Mouse (Mus musculus) ES-E14 (cell line): ENCODE results near the gene Tuba4a. TPM values are rescaled to one million over a fixed set of nuclear protein-coding genes. Genes with fewer than 3 reads are reported as not detected.

Experiments used
- DNase-seq: peaks from one replicate; pipeline ENCODE4 v3.0.0-alpha.2; 2013; ENCODE audit warnings: low read depth, low spot score
- H3K27ac ChIP-seq: 2 replicates; pipeline ENCODE4 v1.5.1; 2012; ENCODE audit warnings: low read depth, mild to moderate bottlenecking, low read length, moderate library complexity, mixed read lengths; ENCODE audit not compliant: poor library complexity, insufficient read depth, severe bottlenecking
- H3K36me3 ChIP-seq: 2 replicates; pipeline ENCODE4 v1.6.1; 2012; ENCODE audit warnings: mild to moderate bottlenecking, low read length, moderate library complexity, mixed read lengths; ENCODE audit not compliant: control insufficient read depth, poor library complexity, insufficient read depth, severe bottlenecking
- H3K4me1 ChIP-seq, 2 experiments: fragments of 150-350 bp in 1 of 2; sonication (generic) in 1 of 2; 2 replicates each; pipeline ENCODE4 v1.6.1; 2012; ENCODE audit warnings: low read length in 2 of 2, mild to moderate bottlenecking in 1 of 2, mixed read lengths in 1 of 2; ENCODE audit not compliant: control insufficient read depth in 2 of 2, insufficient read depth in 2 of 2, poor library complexity in 1 of 2
- H3K4me3 ChIP-seq, 2 experiments: fragments of 150-350 bp in 1 of 2; sonication (generic) in 1 of 2; 2 replicates each; pipeline ENCODE4 v1.5.1; 2012; ENCODE audit warnings: low read length in 2 of 2, low read depth in 1 of 2, mild to moderate bottlenecking in 1 of 2, mixed read lengths in 1 of 2; ENCODE audit not compliant: insufficient read depth in 1 of 2, poor library complexity in 1 of 2, severe bottlenecking in 1 of 2
- H3K9ac ChIP-seq: 2 replicates; pipeline ENCODE4 v1.6.1; 2012; ENCODE audit warnings: low read depth, mild to moderate bottlenecking, low read length, mixed read lengths; ENCODE audit not compliant: poor library complexity, insufficient read depth, severe bottlenecking
- H3K9me3 ChIP-seq: fragments of 150-350 bp; sonication (generic); 2 replicates; pipeline ENCODE4 v1.6.1; 2012; ENCODE audit warnings: low read depth, mild to moderate bottlenecking, low read length; ENCODE audit not compliant: control insufficient read depth, insufficient read depth
- CHD2 ChIP-seq: IDR thresholded peaks from 2 replicates; pipeline ENCODE4 v1.6.1; 2014; ENCODE audit warnings: mild to moderate bottlenecking, low read depth, low read length, inconsistent platforms
- HCFC1 ChIP-seq: IDR thresholded peaks from 2 replicates; pipeline ENCODE4 v1.6.1; 2012; ENCODE audit warnings: low read length, inconsistent platforms, borderline replicate concordance; ENCODE audit not compliant: insufficient read depth
- MAFK ChIP-seq: IDR thresholded peaks from 2 replicates; pipeline ENCODE4 v1.6.1; 2014; ENCODE audit warnings: mild to moderate bottlenecking, low read depth, low read length, inconsistent platforms; ENCODE audit not compliant: insufficient read depth
- ZC3H11A ChIP-seq: IDR thresholded peaks from 2 replicates; pipeline ENCODE4 v1.6.1; 2012; ENCODE audit warnings: low read depth, mild to moderate bottlenecking, inconsistent platforms, low read length, borderline replicate concordance
- ZNF384 ChIP-seq: IDR thresholded peaks from 2 replicates; pipeline ENCODE4 v1.6.1; 2012; ENCODE audit warnings: low read depth, low read length, inconsistent platforms
- in situ Hi-C, 2 experiments: fragments of 600-800 bp; cut with MboI; formaldehyde crosslinking; loops; one replicate each; pipeline ENCODE4 v1.15.1; 2025; ENCODE audit warnings: low sequenced_read_pairs in 2 of 2, inconsistent platforms in 1 of 2; ENCODE audit not compliant: unreplicated experiment in 2 of 2
- total RNA-seq: library from RNA; depleted of rRNA; stranded (reverse); fragments of 300-350 nt; gene quantifications from 2 replicates; pipeline ENCODE4 v1.2.3, GENCODE M21; 2012

The Tuba4a gene
- total RNA-seq, 1 experiment, result 110 TPM

DNA sequence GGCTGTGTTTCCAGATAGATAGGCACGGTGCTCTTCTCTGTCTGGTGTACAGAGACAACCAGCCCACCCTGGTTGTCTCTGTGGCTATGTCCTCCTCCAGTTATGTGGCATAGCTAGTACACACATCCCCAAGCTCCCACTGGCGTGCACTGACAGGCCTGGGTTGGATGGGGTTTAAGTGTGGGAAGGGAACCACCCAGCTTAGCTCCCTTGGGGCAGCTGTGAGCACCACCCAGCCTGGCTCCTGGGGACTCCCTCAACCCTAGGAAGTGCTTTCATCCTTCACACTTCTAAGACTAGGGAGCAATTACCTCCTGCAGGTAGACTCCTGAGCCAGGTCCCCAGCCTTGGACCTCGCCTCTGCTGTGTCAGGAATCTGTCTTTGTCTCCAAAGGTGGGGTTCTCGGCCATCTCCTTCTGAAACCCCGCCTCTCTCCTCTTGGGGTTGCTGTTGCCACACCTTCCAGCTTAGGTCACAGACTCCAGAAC is 12.0 kb upstream of the Tuba4a start, which contains the start of gene A630095N17Rik:
A630095N17Rik (minus strand) TSS at position 439 of the 489 bp plus-strand sequence.
- no peak within 1 kb of the TSS for H3K9ac ChIP-seq
- in situ Hi-C loops, result no loop called here
- H3K4me1 ChIP-seq, result peaks cover 2 to 13% of the 10 kb centered on the region in 2 experiments
- no peaks in the 10 kb centered on the region for H3K36me3 ChIP-seq
- no peak for DNase-seq
- H3K27ac ChIP-seq, result no peak within 1 kb of the TSS
- H3K4me3 ChIP-seq, result no peak within 1 kb of the TSS
- TF ChIP-seq CHD2, result no peak
- no peak for TF ChIP-seq ZC3H11A
- no peak for TF ChIP-seq HCFC1
- no peak for TF ChIP-seq ZNF384
- TF ChIP-seq MAFK, result no peak
- no peaks in the 10 kb centered on the region for H3K9me3 ChIP-seq

DNA sequence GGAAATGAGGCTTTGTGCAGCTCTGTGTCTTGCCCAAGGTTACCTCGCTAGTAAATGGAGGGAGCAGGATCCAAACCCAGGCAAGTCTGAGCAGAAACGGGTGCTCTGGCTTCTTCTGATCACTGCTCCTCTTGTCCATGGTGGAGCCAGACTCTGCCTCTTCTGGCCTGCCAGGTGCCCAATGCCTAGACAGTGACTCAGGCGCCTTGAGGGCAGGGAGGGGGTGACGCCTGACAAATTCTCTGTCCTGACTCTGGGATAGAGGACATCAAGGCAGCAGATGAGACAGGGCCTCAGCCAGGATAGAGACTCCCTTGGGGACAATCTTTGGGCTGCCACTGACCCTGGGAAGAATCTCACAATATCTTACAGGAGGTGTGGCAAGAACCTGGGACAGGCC is 11.6 kb upstream of the Tuba4a start:
- no peaks in the 10 kb centered on the region for H3K36me3 ChIP-seq
- H3K4me3 ChIP-seq, result no peak overlapping the region
- H3K9me3 ChIP-seq, result no peaks in the 10 kb centered on the region
- no peak overlapping the region for H3K27ac ChIP-seq
- TF ChIP-seq MAFK, result no peak
- no peak for TF ChIP-seq ZC3H11A
- no peak for TF ChIP-seq HCFC1
- TF ChIP-seq ZNF384, result no peak
- TF ChIP-seq CHD2, result no peak
- H3K9ac ChIP-seq, result no peak overlapping the region
- DNase-seq, result no peak
- in situ Hi-C loops, result no loop called here
- H3K4me1 ChIP-seq, result peaks cover 2 to 16% of the 10 kb centered on the region in 2 experiments

DNA sequence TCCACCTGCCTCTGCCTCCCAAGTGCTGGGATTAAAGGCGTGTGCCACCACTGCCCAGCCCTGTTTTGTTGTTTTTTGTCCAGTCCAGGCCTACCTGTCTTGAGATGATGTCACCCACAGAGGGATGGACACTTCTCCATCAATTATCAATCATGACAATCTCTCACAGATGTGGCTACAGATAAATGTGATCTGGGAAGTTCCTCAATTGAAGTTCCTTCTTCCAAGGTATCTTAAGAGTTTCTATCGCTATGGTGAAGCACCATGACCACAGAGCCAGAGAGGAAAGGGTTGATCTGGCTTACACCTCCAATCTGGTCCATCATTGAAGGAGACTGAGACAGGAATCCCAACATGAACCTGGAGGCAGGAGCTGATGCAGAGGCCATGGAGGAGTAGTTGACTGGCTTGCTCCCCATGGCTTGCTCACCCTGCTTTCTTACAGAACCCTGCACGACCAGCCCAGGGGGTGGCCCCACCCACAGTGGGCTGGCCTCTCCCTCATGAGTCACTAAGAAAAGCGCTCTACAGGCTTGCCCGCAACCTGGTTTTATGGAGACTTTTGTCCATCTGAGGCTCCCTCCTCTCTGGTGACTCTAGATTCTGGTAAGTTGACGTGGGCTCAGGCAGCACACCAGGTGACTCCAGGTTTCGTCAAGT is 10.8 kb upstream of the Tuba4a start:
- in situ Hi-C loops, result no loop called here
- no peaks in the 10 kb centered on the region for H3K9me3 ChIP-seq
- H3K36me3 ChIP-seq, result no peaks in the 10 kb centered on the region
- H3K4me3 ChIP-seq, result no peak overlapping the region
- no peak overlapping the region for H3K9ac ChIP-seq
- peaks cover 2 to 23% of the 10 kb centered on the region in 2 experiments for H3K4me1 ChIP-seq
- no peak overlapping the region for H3K27ac ChIP-seq
- no peak for TF ChIP-seq CHD2
- no peak for TF ChIP-seq ZNF384
- TF ChIP-seq ZC3H11A, result no peak
- no peak for TF ChIP-seq HCFC1
- no peak for TF ChIP-seq MAFK
- no peak for DNase-seq

DNA sequence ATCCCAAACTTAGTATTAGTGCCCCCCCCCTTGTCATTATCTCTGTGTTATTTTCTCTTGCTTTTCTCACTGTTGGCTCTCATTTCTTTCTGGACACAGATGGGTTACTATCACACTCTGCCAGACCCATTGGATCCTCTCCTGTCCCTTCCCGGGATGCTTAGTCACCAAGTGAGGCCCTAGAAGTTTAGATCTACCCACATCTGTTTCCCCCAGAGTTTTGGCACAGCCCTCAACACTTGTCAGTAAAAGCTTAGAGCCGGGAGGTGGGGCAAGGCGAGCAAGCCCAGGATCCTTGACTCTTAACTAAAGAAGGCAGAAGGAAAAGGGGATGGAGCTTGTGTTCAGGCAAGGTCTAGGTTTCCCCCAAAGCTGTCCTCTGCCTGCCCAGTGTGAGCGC is 9.5 kb upstream of the Tuba4a start:
- DNase-seq, result no peak
- Histone ChIP-seq H3K36me3 (no peaks in the 10 kb centered on the region), H3K4me3 (no peak overlapping the region), H3K9me3 (no peaks in the 10 kb centered on the region), H3K27ac (no peak overlapping the region), H3K9ac (no peak overlapping the region), H3K4me1 (peaks cover 0 to 25% of the 10 kb centered on the region in 2 experiments; a peak in 3 of 4 replicates)
- in situ Hi-C loops, result no loop called here
- no peak for TF ChIP-seq ZNF384
- TF ChIP-seq MAFK, result no peak
- TF ChIP-seq ZC3H11A, result no peak
- TF ChIP-seq HCFC1, result no peak
- TF ChIP-seq CHD2, result no peak

DNA sequence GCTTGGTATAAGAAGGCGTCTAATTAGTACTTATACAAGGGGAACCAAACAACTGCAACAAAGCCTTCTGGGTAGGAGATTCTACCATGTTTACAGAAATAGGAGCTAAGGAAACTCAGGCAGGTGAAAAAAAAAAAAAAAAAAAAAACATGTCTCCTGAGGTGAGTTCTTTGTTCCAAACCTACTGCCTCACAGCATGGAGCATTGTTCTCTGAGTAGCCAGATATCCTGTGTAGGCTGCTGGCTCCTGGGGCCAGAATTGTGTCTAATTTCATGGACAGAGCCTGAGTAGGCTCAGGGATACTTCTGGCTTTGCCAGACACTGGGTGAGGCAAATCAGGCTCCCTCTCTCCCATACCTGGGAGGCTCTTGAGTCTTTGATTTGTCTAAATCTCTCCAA is 8.0 kb upstream of the Tuba4a start:
- TF ChIP-seq ZNF384, result peak; percentile 98
- TF ChIP-seq HCFC1, result no peak
- no peak for TF ChIP-seq MAFK
- Histone ChIP-seq H3K9me3 (no peaks in the 10 kb centered on the region), H3K4me3 (no peak overlapping the region), H3K27ac (peak overlapping the region; percentile 55; the same call in 1 of the 2 replicates), H3K36me3 (no peaks in the 10 kb centered on the region), H3K4me1 (peaks cover 2 to 27% of the 10 kb centered on the region in 2 experiments), H3K9ac (no peak overlapping the region)
- DNase-seq, result no peak
- in situ Hi-C loops, result no loop called here
